Mouse (Mus musculus): ENCODE results near the gene Gm20388. TPM values are rescaled to one million over a fixed set of nuclear protein-coding genes. Genes with fewer than 3 reads are reported as not detected.

Gm20388 gene
- total and polyA plus RNA-seq, 2 experiments from 2014 or later: 17.3 TPM; not detected in 1

- H3K4me3 ChIP-seq (ENCODE audit: low read depth, low read length): no peak overlapping the region
- DNase-seq (ENCODE audit: low spot score) (no peak), ATAC-seq (ENCODE audit: insufficient read depth, low read depth) (no peak)
- no peak overlapping the region for H3K9ac ChIP-seq (replicated peaks; ENCODE audit: low read depth, low read length)
- no peaks in the 10 kb centered on the region for H3K36me3 ChIP-seq (replicated peaks; ENCODE audit: control insufficient read depth, insufficient read depth, low read length)
- 68% methylated on average over 5 of the region's 5 CpGs for WGBS
- H3K4me2 ChIP-seq (ENCODE audit: low read depth, low read length): no peak overlapping the region
- no peak overlapping the region for H3K27ac ChIP-seq (ENCODE audit: low read depth)
- no peaks in the 10 kb centered on the region for H3K4me1 ChIP-seq (ENCODE audit: control insufficient read depth, insufficient read depth)
- TF ChIP-seq EP300 (IDR thresholded peaks at IDR 0.05; ENCODE audit: low read depth): no peak
- no peak for TF ChIP-seq CTCF (IDR thresholded peaks at IDR 0.05; ENCODE audit: low read depth)
- no peaks in the 10 kb centered on the region for H3K9me3 ChIP-seq (replicated peaks; ENCODE audit: control insufficient read depth, low read length)
- H3K27me3 ChIP-seq (ENCODE audit: control insufficient read depth, insufficient read depth, low read length): no peaks in the 10 kb centered on the region
These were observed 119.8 kb downstream of the Gm20388 start for GRCm38 (mm10) chr8:120030447-120030846.

DNA sequence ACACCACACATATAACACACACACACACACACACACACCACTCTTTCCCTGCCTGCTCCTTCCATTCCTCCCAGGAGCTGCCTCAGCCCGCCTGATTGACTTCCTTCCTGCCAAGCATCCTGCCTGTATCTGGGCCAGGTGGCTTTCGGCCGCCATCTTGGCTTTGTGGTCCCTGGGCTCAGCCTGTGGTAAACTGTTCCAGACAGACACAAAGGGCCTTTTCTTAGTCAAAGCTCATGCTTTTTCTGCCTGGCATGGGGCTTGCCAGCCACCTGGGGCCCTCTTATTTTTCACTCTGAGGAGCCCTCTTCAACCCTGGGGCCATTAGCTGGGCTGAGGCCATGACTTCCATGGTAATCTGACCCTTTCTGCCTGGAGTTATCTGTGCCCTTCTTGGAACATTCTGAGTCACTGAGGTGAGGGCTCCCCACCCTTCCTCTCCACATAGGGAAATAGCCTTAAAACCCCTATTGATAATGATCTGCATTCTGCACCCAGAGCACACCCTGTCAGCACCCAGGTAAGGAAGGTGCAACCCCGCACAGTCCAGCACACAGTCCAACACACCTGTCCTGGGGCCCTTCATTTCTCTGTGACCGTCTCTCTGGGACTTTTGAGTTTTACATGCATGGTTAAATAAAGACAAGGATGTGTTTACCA lies 122.0 kb downstream of the Gm20388 start:
- 91% methylated on average over 5 of the region's 5 CpGs for whole genome bisulfite sequencing
- Histone ChIP-seq H3K9me3 (replicated peaks; ENCODE audit: control insufficient read depth, low read length) (no peaks in the 10 kb centered on the region), H3K4me1 (ENCODE audit: control insufficient read depth, insufficient read depth) (peaks cover 15% of the 10 kb centered on the region; the same call in 1 of the 2 replicates), H3K9ac (replicated peaks; ENCODE audit: low read depth, low read length) (no peak overlapping the region), H3K27me3 (ENCODE audit: control insufficient read depth, insufficient read depth, low read length) (no peaks in the 10 kb centered on the region), H3K4me3 (ENCODE audit: low read depth, low read length) (no peak overlapping the region), H3K36me3 (replicated peaks; ENCODE audit: control insufficient read depth, insufficient read depth, low read length) (no peaks in the 10 kb centered on the region), H3K27ac (ENCODE audit: low read depth) (no peak overlapping the region; the same call in 1 of the 2 replicates), H3K4me2 (ENCODE audit: low read depth, low read length) (no peak overlapping the region)
- TF ChIP-seq CTCF (IDR thresholded peaks at IDR 0.05; ENCODE audit: low read depth) (no peak), EP300 (IDR thresholded peaks at IDR 0.05; ENCODE audit: low read depth) (no peak)
- DNase-seq (ENCODE audit: low spot score) (no peak), ATAC-seq (ENCODE audit: insufficient read depth, low read depth) (no peak)

- ATAC-seq (ENCODE audit: insufficient read depth, low read depth): no peak
- no peak overlapping the region for H3K4me3 ChIP-seq (ENCODE audit: low read depth, low read length)
- no peak overlapping the region for H3K4me2 ChIP-seq (ENCODE audit: low read depth, low read length)
- no peaks in the 10 kb centered on the region for H3K36me3 ChIP-seq (replicated peaks; ENCODE audit: control insufficient read depth, insufficient read depth, low read length)
- 65% methylated on average over 6 of the region's 6 CpGs for WGBS
- peaks cover 16% of the 10 kb centered on the region; the same call in 1 of the 2 replicates for H3K4me1 ChIP-seq (ENCODE audit: control insufficient read depth, insufficient read depth)
- H3K9me3 ChIP-seq (replicated peaks; ENCODE audit: control insufficient read depth, low read length): no peaks in the 10 kb centered on the region
- H3K27me3 ChIP-seq (ENCODE audit: control insufficient read depth, insufficient read depth, low read length): peaks cover 6% of the 10 kb centered on the region; the same call in 1 of the 2 replicates
- no peak for TF ChIP-seq EP300 (IDR thresholded peaks at IDR 0.05; ENCODE audit: low read depth)
- TF ChIP-seq CTCF (IDR thresholded peaks at IDR 0.05; ENCODE audit: low read depth): no peak
- DNase-seq (ENCODE audit: low spot score): no peak
- peak overlapping the region; percentile 27; the same call in 1 of the 2 replicates for H3K27ac ChIP-seq (ENCODE audit: low read depth)
- H3K9ac ChIP-seq (replicated peaks; ENCODE audit: low read depth, low read length): no peak overlapping the region
These were observed 123.8 kb downstream of the Gm20388 start for GRCm38 (mm10) chr8:120034471-120034870.

- H3K4me1 ChIP-seq (ENCODE audit: control insufficient read depth, insufficient read depth): peaks cover 23% of the 10 kb centered on the region; the same call in 1 of the 2 replicates
- no peak overlapping the region for H3K4me3 ChIP-seq (ENCODE audit: low read depth, low read length)
These were observed 125.5 kb downstream of the Gm20388 start for GRCm38 (mm10) chr8:120036111-120036510.

GRCm38 (mm10) chr8:120036578-120036977 lies 125.9 kb downstream of the Gm20388 start:
- H3K9ac ChIP-seq (replicated peaks; ENCODE audit: low read depth, low read length): no peak overlapping the region
- ATAC-seq (ENCODE audit: insufficient read depth, low read depth) (no peak), DNase-seq (ENCODE audit: low spot score) (no peak)
- no peak for TF ChIP-seq EP300 (IDR thresholded peaks at IDR 0.05; ENCODE audit: low read depth)
- TF ChIP-seq CTCF (IDR thresholded peaks at IDR 0.05; ENCODE audit: low read depth): no peak
- H3K9me3 ChIP-seq (replicated peaks; ENCODE audit: control insufficient read depth, low read length): no peaks in the 10 kb centered on the region
- peaks cover 6% of the 10 kb centered on the region; the same call in 1 of the 2 replicates for H3K27me3 ChIP-seq (ENCODE audit: control insufficient read depth, insufficient read depth, low read length)
- H3K4me3 ChIP-seq (ENCODE audit: low read depth, low read length): no peak overlapping the region
- no peak overlapping the region for H3K4me2 ChIP-seq (ENCODE audit: low read depth, low read length)
- WGBS: 73% methylated on average over 4 of the region's 4 CpGs
- peaks cover 24% of the 10 kb centered on the region; the same call in 1 of the 2 replicates for H3K4me1 ChIP-seq (ENCODE audit: control insufficient read depth, insufficient read depth)
- H3K36me3 ChIP-seq (replicated peaks; ENCODE audit: control insufficient read depth, insufficient read depth, low read length): no peaks in the 10 kb centered on the region
- H3K27ac ChIP-seq (ENCODE audit: low read depth): no peak overlapping the region

More at GRCm38 (mm10) chr8:120036111-120036510, 125.5 kb downstream of the Gm20388 start:
- Histone ChIP-seq H3K27ac (ENCODE audit: low read depth) (no peak overlapping the region), H3K36me3 (replicated peaks; ENCODE audit: control insufficient read depth, insufficient read depth, low read length) (no peaks in the 10 kb centered on the region), H3K4me2 (ENCODE audit: low read depth, low read length) (no peak overlapping the region), H3K27me3 (ENCODE audit: control insufficient read depth, insufficient read depth, low read length) (peaks cover 6% of the 10 kb centered on the region; the same call in 1 of the 2 replicates), H3K9me3 (replicated peaks; ENCODE audit: control insufficient read depth, low read length) (no peaks in the 10 kb centered on the region), H3K9ac (replicated peaks; ENCODE audit: low read depth, low read length) (no peak overlapping the region)
- ATAC-seq (ENCODE audit: insufficient read depth, low read depth): no peak
- TF ChIP-seq CTCF (IDR thresholded peaks at IDR 0.05; ENCODE audit: low read depth) (no peak), EP300 (IDR thresholded peaks at IDR 0.05; ENCODE audit: low read depth) (no peak)
- WGBS: 22% methylated on average over 9 of the region's 9 CpGs
- no peak for DNase-seq (ENCODE audit: low spot score)
